Mouse (Mus musculus) embryonic facial prominence, embryonic 13.5 days (tissue): ENCODE data around the gene A430078G23Rik. TPM values are rescaled to one million over a fixed set of nuclear protein-coding genes. Genes with fewer than 3 reads are reported as not detected.
"Not testable (repeated sequence)": the region's sequence is repeated elsewhere in the genome, so short reads cannot be mapped to it uniquely, and the experiment has no call there.

Experiments
- ATAC-seq: fragments of 200-750 bp; cut with Nextera tagmentation; 2 replicates; pipeline ENCODE4 v1.8.0; 2017; ENCODE audit warnings: low read depth; ENCODE audit not compliant: insufficient number of reproducible peaks, insufficient read depth, low FRiP score, low TSS enrichment
- H3K27ac ChIP-seq: fragments of 300-500 bp; sonication (generic); 2 replicates; pipeline ENCODE4 v1.5.1; 2015; ENCODE audit warnings: moderate library complexity, mild to moderate bottlenecking, inconsistent platforms
- H3K27me3 ChIP-seq: fragments of 300-500 bp; sonication (generic); 2 replicates; pipeline ENCODE4 v1.6.1; 2015; ENCODE audit warnings: mild to moderate bottlenecking, inconsistent platforms
- H3K36me3 ChIP-seq: fragments of 300-500 bp; sonication (generic); 2 replicates; pipeline ENCODE4 v1.6.1; 2015; ENCODE audit warnings: mild to moderate bottlenecking, inconsistent platforms
- H3K4me1 ChIP-seq: fragments of 300-500 bp; sonication (generic); 2 replicates; pipeline ENCODE4 v1.6.1; 2015; ENCODE audit warnings: inconsistent platforms
- H3K4me2 ChIP-seq: fragments of 300-500 bp; sonication (generic); 2 replicates; pipeline ENCODE4 v1.6.1; 2015; ENCODE audit warnings: moderate library complexity, mild to moderate bottlenecking, inconsistent platforms
- H3K4me3 ChIP-seq: fragments of 300-500 bp; sonication (generic); 2 replicates; pipeline ENCODE4 v1.5.1; 2015; ENCODE audit warnings: mild to moderate bottlenecking, inconsistent platforms
- H3K9ac ChIP-seq: fragments of 300-500 bp; sonication (generic); 2 replicates; pipeline ENCODE4 v1.6.1; 2015; ENCODE audit warnings: mild to moderate bottlenecking, inconsistent platforms
- H3K9me3 ChIP-seq: fragments of 300-500 bp; sonication (generic); 2 replicates; pipeline ENCODE4 v1.6.1; 2016; ENCODE audit warnings: inconsistent platforms
- WGBS: fragments of 180-500 bp; shearing (Covaris S2); methylation state at CpG from one replicate; pipeline ENCODE4 v1.1.7; 2015; ENCODE audit warnings: mixed read lengths; 5-methylcytosine and 5-hydroxymethylcytosine counted together
- polyA plus RNA-seq: library from polyadenylated mRNA; unstranded; fragments of >200 nt; fragmentation: Nextera tagmentation; extraction: Ambion mirVana; gene quantifications from 2 replicates; pipeline ENCODE4 v1.2.1, GENCODE M21; 2015

A430078G23Rik gene
- polyA plus RNA-seq, 1 experiment from 2014 or later, result not detected

- Histone ChIP-seq H3K4me3 (no peak overlapping the region), H3K4me2 (no peak overlapping the region), H3K9ac (no peak overlapping the region), H3K9me3 (no peaks in the 10 kb centered on the region), H3K4me1 (no peaks in the 10 kb centered on the region), H3K27me3 (no peaks in the 10 kb centered on the region), H3K36me3 (no peaks in the 10 kb centered on the region), H3K27ac (no peak overlapping the region)
- 51% methylated on average over 6 of the region's 6 CpGs for WGBS
- no peak for ATAC-seq
Observed at GRCm38 (mm10) chr8:3330662-3331061, 22.6 kb upstream of the A430078G23Rik start.

- Histone ChIP-seq H3K4me1 (no peaks in the 10 kb centered on the region), H3K27ac (no peak overlapping the region), H3K27me3 (no peaks in the 10 kb centered on the region), H3K4me3 (no peak overlapping the region), H3K4me2 (no peak overlapping the region), H3K9ac (no peak overlapping the region), H3K36me3 (no peaks in the 10 kb centered on the region), H3K9me3 (no peaks in the 10 kb centered on the region)
- WGBS, result 83% methylated on average over 2 of the region's 2 CpGs
- ATAC-seq, result no peak
Observed at GRCm38 (mm10) chr8:3331692-3332091, 21.5 kb upstream of the A430078G23Rik start.

- WGBS, result 82% methylated on average over 1 of the region's 1 CpGs
- no peak overlapping the region for H3K4me2 ChIP-seq
Observed at GRCm38 (mm10) chr8:3335881-3336280, 17.3 kb upstream of the A430078G23Rik start.

GRCm38 (mm10) chr8:3336658-3337524, 16.3 kb upstream of the A430078G23Rik start:
- 68% methylated on average over 9 of the region's 9 CpGs for WGBS
- ATAC-seq, result no peak

More at GRCm38 (mm10) chr8:3335881-3336280, 17.3 kb upstream of the A430078G23Rik start:
- Histone ChIP-seq H3K9ac (no peak overlapping the region), H3K4me3 (no peak overlapping the region), H3K4me1 (no peaks in the 10 kb centered on the region), H3K27me3 (no peaks in the 10 kb centered on the region), H3K27ac (no peak overlapping the region), H3K36me3 (no peaks in the 10 kb centered on the region), H3K9me3 (no peaks in the 10 kb centered on the region)
- no peak for ATAC-seq

GRCm38 (mm10) chr8:3337525-3337824, 15.7 kb upstream of the A430078G23Rik start:
- H3K27ac ChIP-seq, ATAC-seq, H3K4me3 ChIP-seq, H3K9ac ChIP-seq, H3K4me1 ChIP-seq, H3K27me3 ChIP-seq, H3K36me3 ChIP-seq, H3K4me2 ChIP-seq, H3K9me3 ChIP-seq: not testable (repeated sequence)
- WGBS, result 81% methylated on average over 3 of the region's 3 CpGs

More at GRCm38 (mm10) chr8:3336658-3337524, 16.3 kb upstream of the A430078G23Rik start:
- Histone ChIP-seq H3K4me1 (no peaks in the 10 kb centered on the region), H3K27ac (no peak overlapping the region), H3K4me3 (no peak overlapping the region), H3K36me3 (no peaks in the 10 kb centered on the region), H3K9ac (no peak overlapping the region), H3K4me2 (no peak overlapping the region), H3K27me3 (no peaks in the 10 kb centered on the region), H3K9me3 (no peaks in the 10 kb centered on the region)

- no peak overlapping the region for H3K27ac ChIP-seq
- no peaks in the 10 kb centered on the region for H3K36me3 ChIP-seq
- no peaks in the 10 kb centered on the region for H3K9me3 ChIP-seq
- no peak for ATAC-seq
- H3K4me2 ChIP-seq, result no peak overlapping the region
- 93% methylated on average over 11 of the region's 11 CpGs for WGBS
- H3K4me3 ChIP-seq, result no peak overlapping the region
- H3K9ac ChIP-seq, result no peak overlapping the region
- H3K4me1 ChIP-seq, result no peaks in the 10 kb centered on the region
- H3K27me3 ChIP-seq, result no peaks in the 10 kb centered on the region
Observed at GRCm38 (mm10) chr8:3337971-3338370, 15.2 kb upstream of the A430078G23Rik start.

GRCm38 (mm10) chr8:3340711-3341110, 12.5 kb upstream of the A430078G23Rik start:
- H3K9me3 ChIP-seq, H3K27ac ChIP-seq, H3K36me3 ChIP-seq, ATAC-seq, H3K27me3 ChIP-seq, H3K9ac ChIP-seq, H3K4me2 ChIP-seq, H3K4me1 ChIP-seq, H3K4me3 ChIP-seq: not testable (repeated sequence)
- WGBS, result 84% methylated on average over 3 of the region's 3 CpGs

GRCm38 (mm10) chr8:3345337-3345736, 7.9 kb upstream of the A430078G23Rik start:
- no peaks in the 10 kb centered on the region for H3K4me1 ChIP-seq
- H3K9ac ChIP-seq, result no peak overlapping the region
- no peak overlapping the region for H3K4me2 ChIP-seq
- WGBS, result 95% methylated on average over 6 of the region's 6 CpGs
- H3K9me3 ChIP-seq, result no peaks in the 10 kb centered on the region
- no peak overlapping the region for H3K27ac ChIP-seq
- no peak for ATAC-seq
- H3K27me3 ChIP-seq, result no peaks in the 10 kb centered on the region
- H3K36me3 ChIP-seq, result no peaks in the 10 kb centered on the region
- no peak overlapping the region for H3K4me3 ChIP-seq

GRCm38 (mm10) chr8:3346691-3347413, 6.4 kb upstream of the A430078G23Rik start:
- Histone ChIP-seq H3K4me3 (no peak overlapping the region), H3K27ac (no peak overlapping the region), H3K9ac (no peak overlapping the region), H3K27me3 (no peaks in the 10 kb centered on the region), H3K36me3 (no peaks in the 10 kb centered on the region), H3K9me3 (no peaks in the 10 kb centered on the region), H3K4me2 (no peak overlapping the region), H3K4me1 (no peaks in the 10 kb centered on the region)
- 84% methylated on average over 5 of the region's 5 CpGs for WGBS
- ATAC-seq, result no peak

- Histone ChIP-seq H3K36me3 (no peaks in the 10 kb centered on the region), H3K4me2 (no peak overlapping the region), H3K4me3 (no peak overlapping the region), H3K9me3 (peaks cover 3% of the 10 kb centered on the region; the same call in 1 of the 2 replicates), H3K27ac (no peak overlapping the region), H3K9ac (no peak overlapping the region), H3K4me1 (no peaks in the 10 kb centered on the region), H3K27me3 (no peaks in the 10 kb centered on the region)
- ATAC-seq, result no peak
- 50% methylated on average over 13 of the region's 13 CpGs for WGBS
Observed at GRCm38 (mm10) chr8:3348142-3348823, 4.9 kb upstream of the A430078G23Rik start.

GRCm38 (mm10) chr8:3350747-3351146, 2.5 kb upstream of the A430078G23Rik start:
- Histone ChIP-seq H3K36me3 (no peaks in the 10 kb centered on the region), H3K27ac (no peak overlapping the region), H3K9me3 (peaks cover 3% of the 10 kb centered on the region; the same call in 1 of the 2 replicates), H3K4me2 (no peak overlapping the region), H3K9ac (no peak overlapping the region), H3K4me3 (no peak overlapping the region), H3K4me1 (no peaks in the 10 kb centered on the region), H3K27me3 (no peaks in the 10 kb centered on the region)
- no peak for ATAC-seq
- 74% methylated on average over 6 of the region's 6 CpGs for WGBS
